23 mouse cellular contexts compared by ENCODE assay signal in genomic region chr13:31797346-31797745, GRCm38 (mm10). TPM values are rescaled to one million over a fixed set of nuclear protein-coding genes. Genes with fewer than 3 reads are reported as not detected.
DNase-seq lines count a peak whose midpoint lies in the region; ATAC-seq and TF ChIP-seq lines count a peak whose summit lies in the region.
"Had no signal": no experiment of that assay in that cellular context is flagged by ENCODE, and none has a peak within 500 bp of the region (broad histone marks: within the 10 kb centered on the region; RNA-seq: fewer than 3 reads in every experiment).

No protein-coding gene starts in this region.

- H3K4me2 ChIP-seq in heart, embryonic 14.5 days (ENCODE audit: low read length): peak overlapping the region; percentile 7; the same call in 1 of the 2 replicates
- H3K4me2 ChIP-seq: forebrain, embryonic 12.5 days; limb, embryonic 15.5 days had no signal

- H3K9me3 ChIP-seq in heart, embryonic 14.5 days (ENCODE audit: control insufficient read depth, low read length): no peaks in the 10 kb centered on the region
- H3K9me3 ChIP-seq: forebrain, embryonic 12.5 days; limb, embryonic 15.5 days had no signal

- TF ChIP-seq CTCF in cerebellum, adult 2 months (IDR thresholded peaks at IDR 0.05; ENCODE audit: borderline replicate concordance, insufficient read depth, low read depth, low read length): no peak
- TF ChIP-seq CTCF in layer of hippocampus, adult 2 months (conservative IDR thresholded peaks at IDR 0.05): no peak

- H3K27me3 ChIP-seq in cerebellum, adult 2 months (ENCODE audit: control insufficient read depth, insufficient read depth, low read length): peaks cover 5% of the 10 kb centered on the region
- peaks cover 40% of the 10 kb centered on the region for H3K27me3 ChIP-seq in heart, embryonic 14.5 days (ENCODE audit: control insufficient read depth, insufficient read depth, low read length)
- H3K27me3 ChIP-seq: CH12.LX had no signal

- 18% methylated on average over 10 of the region's 10 CpGs for WGBS in cerebellum, adult 2 months
- WGBS in heart, embryonic 14.5 days: 54% methylated on average over 10 of the region's 10 CpGs

- intact Hi-C loops in heart, postnatal 10 days (cut with DNase I): no loop called here

- no peak overlapping the region for H3K9ac ChIP-seq in heart, embryonic 14.5 days (ENCODE audit: low read length)
- H3K9ac ChIP-seq: forebrain, embryonic 12.5 days; limb, embryonic 15.5 days had no signal

- no peaks in the 10 kb centered on the region; the same call in 1 of the 2 replicates for H3K4me1 ChIP-seq in cerebellum, adult 2 months (ENCODE audit: control insufficient read depth, insufficient read depth, low read length)
- peaks cover 8 to 19% of the 10 kb centered on the region in 2 experiments for H3K4me1 ChIP-seq in heart, embryonic 14.5 days (ENCODE audit: control insufficient read depth in 2 of 2, insufficient read depth in 2 of 2, low read length in 2 of 2)

- no peak overlapping the region for H3K4me3 ChIP-seq in cerebellum, adult 2 months (replicated peaks; ENCODE audit: insufficient read depth, low read depth, low read length)
- no peak overlapping the region for H3K4me3 ChIP-seq in heart, embryonic 14.5 days (ENCODE audit: control insufficient read depth in 1 of 2, insufficient read depth in 1 of 2, low read depth in 1 of 2, low read length in 2 of 2)
- H3K4me3 ChIP-seq in layer of hippocampus, adult 2 months: peak overlapping the region; percentile 20; the same call in 1 of the 2 replicates
- H3K4me3 ChIP-seq: forebrain, embryonic 12.5 days; limb, embryonic 15.5 days; myocyte had no signal

- no peaks in the 10 kb centered on the region for H3K36me3 ChIP-seq in heart, embryonic 14.5 days (ENCODE audit: control insufficient read depth, insufficient read depth, low read length)
- H3K36me3 ChIP-seq: forebrain, embryonic 12.5 days; limb, embryonic 15.5 days had no signal

- no peak for TF ChIP-seq POLR2A in cerebellum, adult 2 months (IDR thresholded peaks at IDR 0.05; ENCODE audit: borderline replicate concordance, insufficient read depth, low read length)

- no peak for ATAC-seq in heart, embryonic 14.5 days (ENCODE audit: insufficient number of reproducible peaks, insufficient read depth, low FRiP score, low read depth)
- no peak for ATAC-seq in frontal cortex, adult (ENCODE audit: low TSS enrichment)
- ATAC-seq: inflammation-experienced regulatory T-cells, adult 6 months had no signal

- peak; percentile 30 to 39 for DNase-seq in cerebellum, postnatal 25 days
- DNase-seq in cerebellum, adult 2 months: no peak
- DNase-seq in heart, postnatal 10 days: no peak
- DNase-seq in layer of hippocampus, adult 2 months (ENCODE audit: low spot score in 2 of 2): no peak
- no peak for DNase-seq in layer of hippocampus, postnatal 14 days (ENCODE audit: low spot score in 2 of 2)
- peak; percentile 41 for DNase-seq in adipocyte (ENCODE audit: low spot score)
- DNase-seq: adrenal gland, adult 2 months; cerebellum, adult 11 months; kidney, adult 8-10 months; kidney, postnatal 25 days; layer of hippocampus, adult 9-11 months; midbrain, embryonic 14.5 days; retina, postnatal 1 day; right cerebral cortex, postnatal 4 days; thymus, postnatal 36 days had no signal

- no peak overlapping the region for H3K27ac ChIP-seq in cerebellum, adult 2 months (ENCODE audit: insufficient read depth, low read length)
- no peak overlapping the region for H3K27ac ChIP-seq in heart, embryonic 14.5 days (replicated peaks in 1 of 2; ENCODE audit: control insufficient read depth in 1 of 2, insufficient read depth in 1 of 2, low read depth in 2 of 2, low read length in 2 of 2)
- no peak overlapping the region for H3K27ac ChIP-seq in layer of hippocampus, adult 2 months
- H3K27ac ChIP-seq: forebrain, embryonic 12.5 days; limb, embryonic 15.5 days had no signal

RNA-seq across cellular contexts. Expression of gene Foxc1, which starts 9.1 kb away (rescaled TPM):
- 1.9 and 2.0 TPM in 2 replicates for polyA plus RNA-seq in cerebellum, adult 2 months (2012; rRNA removed)
- 4.3 and 5.0 TPM in 2 replicates for polyA plus RNA-seq in heart, embryonic 14.5 days (2014; fragmentation: Nextera tagmentation; extraction: Ambion mirVana)
- 1 to 10 TPM; 7.0 to 7.8 TPM for total RNA-seq in heart, postnatal 10 days (2021)
- total RNA-seq in layer of hippocampus, adult 2 months (2021): 1 to 10 TPM; 4.2 to 5.2 TPM
- 1 to 10 TPM; 5.4 to 6.1 TPM for total RNA-seq in layer of hippocampus, postnatal 14 days (2021)
- total RNA-seq: CH12.LX had no signal
- polyA plus RNA-seq: inflammation-experienced regulatory T-cells, adult 6 months; liver, embryonic 16.5 days had no signal

Comparison
In these comparisons a context has a peak if more than half of its experiments do, and no peak if none do; other contexts are left out.
1. DNase-seq: peak in cerebellum, postnatal 25 days (2 of 2) and adipocyte (single experiment); none in cerebellum, adult 2 months (0 of 2), heart, postnatal 10 days (0 of 2), layer of hippocampus, adult 2 months (0 of 2) and layer of hippocampus, postnatal 14 days (0 of 2).